Mouse (Mus musculus): ENCODE data around the gene Eme2.

- no peak for TF ChIP-seq POLR2A (IDR thresholded peaks at IDR 0.05; ENCODE audit: extremely low read depth, insufficient read depth, low read length)
- TF ChIP-seq CTCF (IDR thresholded peaks at IDR 0.05; ENCODE audit: low read depth, low read length), result no peak
Measured at GRCm38 (mm10) chr17:24891321-24891720, 3.6 kb downstream of the Eme2 start.
